Mouse (Mus musculus): ENCODE measurements at regions not wholly inside any gene's neighbourhood (a gene's known extent, or its start where the extent isn't known, plus 50 kb on each side); places are given as distances from the start of the nearest gene placed in this dataset.
A peak's percentile ranks its signal among the peaks of the same experiment; 100 is the strongest.

DNA sequence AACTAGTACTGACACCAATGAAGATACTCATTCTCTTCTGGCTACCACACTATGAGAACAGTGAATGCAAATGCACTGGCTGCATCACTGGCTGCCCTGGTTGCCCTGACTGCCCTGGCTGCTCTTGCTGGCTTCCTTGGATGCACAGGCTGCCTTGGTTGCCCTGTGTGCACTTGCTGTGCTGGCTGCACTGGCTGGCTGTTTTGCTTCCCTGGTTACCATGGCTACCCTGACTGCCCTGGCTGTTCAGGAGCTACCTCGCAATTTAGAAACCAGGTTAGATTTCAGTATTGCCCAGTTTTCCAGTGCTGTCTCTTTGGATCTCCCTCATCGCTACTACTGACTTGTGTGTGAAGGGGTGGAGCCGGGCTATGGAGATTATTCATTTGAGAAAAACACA lies 175.7 kb downstream of the Fat4 start:
- WGBS = 70% methylated on average over 3 of the region's 3 CpGs
- Histone ChIP-seq H3K9ac (no peak overlapping the region), H3K27me3 (replicated peaks) (no peaks in the 10 kb centered on the region), H3K9me3 (no peaks in the 10 kb centered on the region), H3K4me2 (replicated peaks) (no peak overlapping the region), H3K27ac (no peak overlapping the region), H3K4me1 (peaks cover 3% of the 10 kb centered on the region; the same call in 1 of the 2 replicates), H3K36me3 (no peaks in the 10 kb centered on the region), H3K4me3 (no peak overlapping the region)
- ATAC-seq (ENCODE audit: low FRiP score, low read depth) = no peak

DNA sequence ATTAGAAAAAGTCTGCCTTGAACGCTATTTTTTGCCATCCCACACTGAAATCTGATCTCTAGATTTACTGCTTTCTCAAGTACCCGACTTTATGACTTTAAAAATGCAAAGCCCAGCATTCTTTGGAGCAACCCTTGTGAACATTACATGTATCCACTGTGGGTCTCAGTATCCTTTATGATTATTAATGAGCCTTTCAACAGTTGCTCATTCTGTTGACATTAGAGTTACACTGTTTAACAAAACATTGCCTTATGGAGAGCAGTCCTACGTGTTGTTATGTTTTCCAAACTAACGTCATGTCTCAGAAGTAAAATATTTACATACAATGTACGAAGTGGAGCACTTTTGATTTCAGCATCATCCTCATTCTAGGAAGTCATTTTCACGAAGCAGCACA lies 178.7 kb downstream of the Fat4 start:
- no peak overlapping the region for H3K4me3 ChIP-seq

GRCm38 (mm10) chr3:39069011-39069410 lies 182.3 kb downstream of the Fat4 start:
- ATAC-seq (ENCODE audit: low FRiP score, low read depth) = no peak
- Histone ChIP-seq H3K27me3 (replicated peaks) (no peaks in the 10 kb centered on the region), H3K36me3 (no peaks in the 10 kb centered on the region), H3K9ac (no peak overlapping the region), H3K27ac (no peak overlapping the region), H3K4me2 (replicated peaks) (no peak overlapping the region), H3K4me3 (no peak overlapping the region), H3K4me1 (no peaks in the 10 kb centered on the region), H3K9me3 (no peaks in the 10 kb centered on the region)

More for the DNA sequence above, 178.7 kb downstream of the Fat4 start:
- no peak for ATAC-seq (ENCODE audit: low FRiP score, low read depth)
- H3K9me3 ChIP-seq = no peaks in the 10 kb centered on the region
- no peak overlapping the region for H3K4me2 ChIP-seq (replicated peaks)
- H3K9ac ChIP-seq = no peak overlapping the region
- peaks cover 3% of the 10 kb centered on the region; the same call in 1 of the 2 replicates for H3K4me1 ChIP-seq
- H3K27ac ChIP-seq = no peak overlapping the region
- H3K27me3 ChIP-seq (replicated peaks) = no peaks in the 10 kb centered on the region
- H3K36me3 ChIP-seq = no peaks in the 10 kb centered on the region
- WGBS = 71% methylated on average over 6 of the region's 6 CpGs

- ATAC-seq (ENCODE audit: low FRiP score, low read depth) = no peak
- H3K36me3 ChIP-seq = no peaks in the 10 kb centered on the region
- no peaks in the 10 kb centered on the region for H3K9me3 ChIP-seq
- no peak overlapping the region for H3K4me2 ChIP-seq (replicated peaks)
- H3K27ac ChIP-seq = no peak overlapping the region
- no peak overlapping the region for H3K9ac ChIP-seq
- no peaks in the 10 kb centered on the region for H3K27me3 ChIP-seq (replicated peaks)
- 70% methylated on average over 4 of the region's 4 CpGs for WGBS
- no peak overlapping the region for H3K4me3 ChIP-seq
- no peaks in the 10 kb centered on the region for H3K4me1 ChIP-seq
These were observed 196.0 kb downstream of the Fat4 start for GRCm38 (mm10) chr3:39082678-39083270.

DNA sequence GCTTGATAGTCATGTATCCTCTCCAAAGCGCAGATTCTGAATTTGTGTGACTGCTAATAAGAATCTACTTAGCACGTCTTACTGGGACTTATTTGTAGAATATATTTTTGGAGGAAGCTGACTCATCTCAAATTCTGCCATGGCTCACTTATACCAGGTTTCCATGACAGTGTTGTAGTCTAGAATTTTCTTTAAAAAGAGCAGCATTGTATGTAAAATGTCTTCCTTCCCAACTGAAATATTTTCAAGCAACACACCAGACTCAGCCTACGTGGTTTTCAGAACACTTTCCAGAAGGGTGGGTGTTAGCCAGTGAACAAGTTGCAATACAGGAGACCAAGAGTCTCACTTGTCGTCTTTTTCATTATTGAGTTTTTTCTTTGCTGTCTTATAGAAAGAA lies 202.2 kb downstream of the Fat4 start:
- Histone ChIP-seq H3K9me3 (no peaks in the 10 kb centered on the region), H3K9ac (no peak overlapping the region), H3K27ac (no peak overlapping the region), H3K4me2 (replicated peaks) (no peak overlapping the region), H3K4me3 (no peak overlapping the region), H3K27me3 (replicated peaks) (no peaks in the 10 kb centered on the region), H3K4me1 (no peaks in the 10 kb centered on the region), H3K36me3 (no peaks in the 10 kb centered on the region)
- no peak for ATAC-seq (ENCODE audit: low FRiP score, low read depth)
- WGBS = 91% methylated on average over 4 of the region's 4 CpGs

DNA sequence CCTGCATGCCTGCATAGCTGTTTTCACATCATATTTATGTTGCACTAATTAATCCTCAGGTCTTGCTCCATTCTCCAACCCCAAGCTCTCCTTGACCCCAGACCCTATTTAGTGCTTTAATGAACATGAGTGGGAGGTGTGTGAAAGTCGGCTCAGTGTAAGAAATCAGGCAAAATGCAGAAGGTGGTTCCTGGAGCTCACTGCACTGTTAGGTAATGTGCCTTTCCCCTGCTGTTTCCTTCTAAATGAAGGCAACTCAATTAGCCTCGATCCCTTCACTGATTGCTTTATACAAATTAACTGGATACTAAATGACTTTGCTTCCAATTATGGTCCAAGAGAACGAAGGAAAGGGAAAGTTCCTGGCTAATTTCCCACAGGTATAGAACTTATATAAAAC lies 215.6 kb downstream of the Fat4 start:
- no peaks in the 10 kb centered on the region for H3K27me3 ChIP-seq (replicated peaks)
- no peak overlapping the region for H3K4me2 ChIP-seq (replicated peaks)
- H3K9ac ChIP-seq = no peak overlapping the region
- H3K9me3 ChIP-seq = no peaks in the 10 kb centered on the region
- no peak overlapping the region for H3K27ac ChIP-seq
- no peak for ATAC-seq (ENCODE audit: low FRiP score, low read depth)
- no peaks in the 10 kb centered on the region for H3K4me1 ChIP-seq
- no peak overlapping the region for H3K4me3 ChIP-seq
- no peaks in the 10 kb centered on the region for H3K36me3 ChIP-seq
- 79% methylated on average over 3 of the region's 3 CpGs for WGBS

DNA sequence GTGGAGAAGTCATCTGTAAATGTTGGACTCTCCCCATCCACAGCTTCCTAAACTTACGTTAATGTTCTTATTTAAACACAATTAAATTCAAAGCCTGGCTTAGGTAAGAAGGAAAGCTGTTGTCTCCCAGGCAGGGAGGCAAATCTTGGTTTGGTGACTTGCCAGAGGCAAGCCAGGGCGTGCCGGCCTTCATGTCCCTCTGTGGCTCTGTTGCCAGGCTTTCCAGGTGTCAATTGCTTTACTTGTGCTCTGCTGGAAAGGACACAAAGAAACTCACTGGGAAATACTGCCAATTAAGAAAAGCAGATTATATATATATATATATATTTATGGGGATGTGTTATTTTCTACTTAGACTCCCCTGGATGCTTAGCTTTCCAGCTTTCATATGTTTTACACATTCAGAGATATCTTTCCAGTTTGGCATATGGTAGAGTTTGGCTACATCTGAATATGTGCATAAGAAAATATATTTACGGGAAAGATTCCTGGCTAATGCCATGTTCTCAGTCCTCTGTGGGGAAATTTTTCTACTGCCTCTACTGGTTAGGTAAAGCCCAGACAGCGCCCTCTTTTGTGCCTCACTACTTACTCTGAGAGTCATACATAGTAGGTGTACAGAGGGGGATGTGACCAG lies 223.1 kb downstream of the Fat4 start:
- Histone ChIP-seq H3K4me2 (replicated peaks) (no peak overlapping the region), H3K27me3 (replicated peaks) (no peaks in the 10 kb centered on the region), H3K4me1 (no peaks in the 10 kb centered on the region), H3K4me3 (no peak overlapping the region), H3K27ac (no peak overlapping the region), H3K9ac (no peak overlapping the region), H3K9me3 (no peaks in the 10 kb centered on the region), H3K36me3 (no peaks in the 10 kb centered on the region)
- WGBS = 94% methylated on average over 5 of the region's 5 CpGs
- no peak for ATAC-seq (ENCODE audit: low FRiP score, low read depth)

DNA sequence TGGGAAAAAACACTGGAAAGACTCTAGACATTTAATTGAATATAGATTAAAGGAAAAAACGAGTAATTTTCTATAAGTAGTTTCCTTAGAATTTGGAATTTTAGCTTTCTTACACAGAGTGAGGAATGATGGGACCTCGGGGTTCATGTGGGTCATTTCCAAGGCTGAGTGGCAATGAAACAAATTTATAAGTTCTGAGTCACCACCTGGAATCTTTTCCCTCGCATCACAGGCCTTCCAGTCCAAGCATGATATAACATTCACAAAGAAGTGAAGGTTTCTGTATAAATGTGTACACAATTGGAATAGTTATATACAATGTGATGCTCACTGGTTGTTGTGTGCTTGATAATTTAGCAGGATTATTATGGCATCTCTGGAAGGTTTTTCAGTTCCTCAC lies 227.3 kb downstream of the Fat4 start:
- 77% methylated on average over 3 of the region's 3 CpGs for WGBS
- no peak for ATAC-seq (ENCODE audit: low FRiP score, low read depth)
- no peak overlapping the region for H3K4me2 ChIP-seq (replicated peaks)
- no peak overlapping the region for H3K27ac ChIP-seq
- 0 out of 2 replicates have a peak, but pooled peaks cover 3% of the 10 kb centered on the region for H3K9me3 ChIP-seq
- H3K9ac ChIP-seq = no peak overlapping the region
- H3K4me3 ChIP-seq = no peak overlapping the region
- H3K4me1 ChIP-seq = no peaks in the 10 kb centered on the region
- H3K27me3 ChIP-seq (replicated peaks) = no peaks in the 10 kb centered on the region
- H3K36me3 ChIP-seq = no peaks in the 10 kb centered on the region

GRCm38 (mm10) chr3:39114826-39115225 lies 228.1 kb downstream of the Fat4 start:
- WGBS = 81% methylated on average over 3 of the region's 3 CpGs
- Histone ChIP-seq H3K9ac (no peak overlapping the region), H3K36me3 (no peaks in the 10 kb centered on the region), H3K27ac (no peak overlapping the region), H3K27me3 (replicated peaks) (no peaks in the 10 kb centered on the region), H3K4me3 (no peak overlapping the region), H3K4me2 (replicated peaks) (no peak overlapping the region), H3K4me1 (no peaks in the 10 kb centered on the region), H3K9me3 (0 out of 2 replicates have a peak, but pooled peaks cover 3% of the 10 kb centered on the region)
- no peak for ATAC-seq (ENCODE audit: low FRiP score, low read depth)

DNA sequence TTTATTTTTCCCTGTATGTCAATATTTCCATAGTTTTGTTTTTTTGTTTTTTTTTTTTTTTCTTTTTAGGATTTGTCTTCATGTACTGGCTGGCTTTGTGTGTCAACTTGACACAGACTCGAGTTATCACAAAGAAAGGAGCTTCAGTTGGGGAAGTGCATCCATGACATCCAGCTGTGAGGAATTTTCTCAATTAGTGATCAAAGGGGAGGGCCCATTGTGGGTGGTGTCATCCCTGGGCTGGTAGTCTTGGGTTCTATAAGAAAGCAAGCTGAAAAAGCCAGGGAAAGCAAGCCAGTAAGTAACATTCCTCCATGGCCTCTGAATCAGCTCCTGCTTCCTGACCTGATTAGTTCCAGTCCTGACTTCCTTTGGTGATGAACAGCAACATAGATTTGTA lies 228.7 kb downstream of the Fat4 start:
- no peaks in the 10 kb centered on the region for H3K27me3 ChIP-seq (replicated peaks)
- H3K36me3 ChIP-seq = no peaks in the 10 kb centered on the region
- no peak overlapping the region for H3K27ac ChIP-seq
- no peak overlapping the region for H3K4me2 ChIP-seq (replicated peaks)
- no peak overlapping the region for H3K4me3 ChIP-seq
- 0 out of 2 replicates have a peak, but pooled peaks cover 3% of the 10 kb centered on the region for H3K9me3 ChIP-seq
- H3K9ac ChIP-seq = no peak overlapping the region
- no peaks in the 10 kb centered on the region for H3K4me1 ChIP-seq
- WGBS = 32% methylated on average over 1 of the region's 1 CpGs
- no peak for ATAC-seq (ENCODE audit: low FRiP score, low read depth)

DNA sequence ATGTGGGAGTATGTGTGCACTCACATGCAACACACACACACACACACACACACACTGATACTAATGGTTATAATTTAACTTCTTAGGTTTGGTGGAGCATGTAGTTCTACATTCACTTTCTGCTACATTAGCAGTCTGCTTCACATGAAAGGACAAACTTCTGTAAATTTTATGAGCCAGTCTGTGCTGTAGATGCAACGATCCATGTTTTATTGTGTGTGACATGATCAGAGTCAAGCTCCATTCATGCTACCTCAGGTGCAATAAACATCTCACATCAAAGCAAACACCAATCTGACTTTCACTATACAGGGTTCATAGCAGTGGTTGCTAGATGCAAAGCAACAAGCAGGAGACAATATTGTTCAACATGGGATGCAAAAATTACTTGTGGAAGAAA lies 235.5 kb downstream of the Fat4 start:
- Histone ChIP-seq H3K36me3 (no peaks in the 10 kb centered on the region), H3K4me3 (no peak overlapping the region), H3K4me1 (no peaks in the 10 kb centered on the region), H3K4me2 (replicated peaks) (no peak overlapping the region), H3K27ac (no peak overlapping the region), H3K9me3 (no peaks in the 10 kb centered on the region), H3K27me3 (replicated peaks) (no peaks in the 10 kb centered on the region), H3K9ac (no peak overlapping the region)
- WGBS = 62% methylated on average over 1 of the region's 1 CpGs
- ATAC-seq (ENCODE audit: low FRiP score, low read depth) = no peak

DNA sequence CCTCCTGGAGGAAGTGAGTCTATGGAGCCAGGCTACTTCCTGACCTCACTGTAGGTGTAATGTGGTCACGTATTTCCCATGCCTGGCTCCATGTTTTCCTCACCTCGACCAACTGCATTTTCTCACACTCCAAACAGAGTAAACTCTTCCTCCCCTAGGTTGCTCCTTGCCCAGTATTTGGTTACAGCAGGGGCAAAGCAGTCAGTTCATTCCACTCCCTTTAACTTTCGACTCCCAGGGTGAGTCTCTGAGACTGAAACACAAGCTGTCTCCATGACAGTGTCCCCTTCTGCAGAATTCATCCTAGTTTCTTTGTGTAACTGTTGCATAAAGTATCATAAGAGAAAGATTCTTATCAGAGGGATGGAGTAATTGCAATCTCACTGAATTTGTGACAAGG lies 243.8 kb downstream of the Fat4 start:
- no peak overlapping the region for H3K9ac ChIP-seq
- no peaks in the 10 kb centered on the region for H3K36me3 ChIP-seq
- no peaks in the 10 kb centered on the region for H3K9me3 ChIP-seq
- H3K4me3 ChIP-seq = no peak overlapping the region
- H3K27ac ChIP-seq = no peak overlapping the region
- no peak for ATAC-seq (ENCODE audit: low FRiP score, low read depth)
- H3K4me1 ChIP-seq = no peaks in the 10 kb centered on the region
- H3K4me2 ChIP-seq (replicated peaks) = no peak overlapping the region
- no peaks in the 10 kb centered on the region for H3K27me3 ChIP-seq (replicated peaks)
- 87% methylated on average over 3 of the region's 3 CpGs for whole genome bisulfite sequencing

- H3K9ac ChIP-seq = no peak overlapping the region
- no peaks in the 10 kb centered on the region for H3K9me3 ChIP-seq
- H3K27me3 ChIP-seq (replicated peaks) = no peaks in the 10 kb centered on the region
- no peak overlapping the region for H3K27ac ChIP-seq
- WGBS = 74% methylated on average over 6 of the region's 6 CpGs
- H3K4me1 ChIP-seq = no peaks in the 10 kb centered on the region
- ATAC-seq (ENCODE audit: low FRiP score, low read depth) = peak; percentile 85; the same call in 1 of the 2 replicates
- H3K4me2 ChIP-seq (replicated peaks) = no peak overlapping the region
- no peaks in the 10 kb centered on the region for H3K36me3 ChIP-seq
- no peak overlapping the region for H3K4me3 ChIP-seq
These were observed 278.4 kb downstream of the Fat4 start for GRCm38 (mm10) chr3:39165006-39165667.

All from neural tube, embryonic 12.5 days (tissue).